Mouse (Mus musculus) lung, postnatal 0 days (tissue): ENCODE results near the gene Cdc42ep4. TPM values are rescaled to one million over a fixed set of nuclear protein-coding genes. Genes with fewer than 3 reads are reported as not detected.

Source experiments
- ATAC-seq: fragments of 200-750 bp; cut with Nextera tagmentation; 2 replicates; pipeline ENCODE4 v1.8.0; 2017; ENCODE audit warnings: moderate library complexity
- DNase-seq: peaks from one replicate; pipeline ENCODE4 v3.0.0-alpha.2; 2016; ENCODE audit warnings: low spot score
- H3K27ac ChIP-seq: fragments of 300-500 bp; sonication (generic); 2 replicates; pipeline ENCODE4 v1.5.1; 2014; ENCODE audit warnings: antibody characterized with exemption, mild to moderate bottlenecking, low read length, mixed read lengths
- H3K27me3 ChIP-seq: fragments of 300-500 bp; sonication (generic); replicated peaks from 2 replicates; pipeline ENCODE4 v1.6.1; 2014; ENCODE audit warnings: low read length, mixed read lengths; ENCODE audit not compliant: insufficient read depth
- H3K36me3 ChIP-seq: fragments of 300-500 bp; sonication (generic); 2 replicates; pipeline ENCODE4 v1.6.1; 2014; ENCODE audit warnings: low read length, mixed read lengths; ENCODE audit not compliant: insufficient read depth
- H3K4me1 ChIP-seq: fragments of 300-500 bp; sonication (generic); 2 replicates; pipeline ENCODE4 v1.6.1; 2014; ENCODE audit warnings: antibody characterized with exemption, low read depth, low read length, mixed read lengths; ENCODE audit not compliant: insufficient read depth
- H3K4me2 ChIP-seq: fragments of 300-500 bp; sonication (generic); replicated peaks from 2 replicates; pipeline ENCODE4 v1.6.1; 2014; ENCODE audit warnings: low read depth, mild to moderate bottlenecking, low read length, moderate library complexity, mixed read lengths
- H3K4me3 ChIP-seq: fragments of 300-500 bp; sonication (generic); 2 replicates; pipeline ENCODE4 v1.5.1; 2014; ENCODE audit warnings: low read depth, low read length
- H3K9ac ChIP-seq: fragments of 300-500 bp; sonication (generic); replicated peaks from 2 replicates; pipeline ENCODE4 v1.6.1; 2014; ENCODE audit warnings: low read depth, mild to moderate bottlenecking
- H3K9me3 ChIP-seq: fragments of 300-500 bp; sonication (generic); 2 replicates; pipeline ENCODE4 v1.6.1; 2016; ENCODE audit warnings: low read length, mixed read lengths
- CTCF ChIP-seq: IDR thresholded peaks from 2 replicates; pipeline ENCODE4 v1.5.1; 2016; ENCODE audit warnings: antibody characterized with exemption, mild to moderate bottlenecking
- EP300 ChIP-seq: IDR thresholded peaks from 2 replicates; pipeline ENCODE4 v1.6.1; 2016; ENCODE audit warnings: antibody characterized with exemption, mild to moderate bottlenecking, control low read depth
- WGBS: fragments of 180-500 bp; shearing (Covaris S2); extraction: QIAGEN DNeasy Blood & Tissue Kit; methylation state at CpG from one replicate; pipeline ENCODE4 v1.1.7; 2014; 5-methylcytosine and 5-hydroxymethylcytosine counted together
- polyA plus RNA-seq: library from polyadenylated mRNA; unstranded; fragments of >200 nt; fragmentation: Nextera tagmentation; extraction: Ambion mirVana; gene quantifications from 2 replicates; pipeline ENCODE4 v1.2.1, GENCODE M21; 2015

The Cdc42ep4 gene
- polyA plus RNA-seq, 1 experiment from 2014 or later: 116 TPM

DNA sequence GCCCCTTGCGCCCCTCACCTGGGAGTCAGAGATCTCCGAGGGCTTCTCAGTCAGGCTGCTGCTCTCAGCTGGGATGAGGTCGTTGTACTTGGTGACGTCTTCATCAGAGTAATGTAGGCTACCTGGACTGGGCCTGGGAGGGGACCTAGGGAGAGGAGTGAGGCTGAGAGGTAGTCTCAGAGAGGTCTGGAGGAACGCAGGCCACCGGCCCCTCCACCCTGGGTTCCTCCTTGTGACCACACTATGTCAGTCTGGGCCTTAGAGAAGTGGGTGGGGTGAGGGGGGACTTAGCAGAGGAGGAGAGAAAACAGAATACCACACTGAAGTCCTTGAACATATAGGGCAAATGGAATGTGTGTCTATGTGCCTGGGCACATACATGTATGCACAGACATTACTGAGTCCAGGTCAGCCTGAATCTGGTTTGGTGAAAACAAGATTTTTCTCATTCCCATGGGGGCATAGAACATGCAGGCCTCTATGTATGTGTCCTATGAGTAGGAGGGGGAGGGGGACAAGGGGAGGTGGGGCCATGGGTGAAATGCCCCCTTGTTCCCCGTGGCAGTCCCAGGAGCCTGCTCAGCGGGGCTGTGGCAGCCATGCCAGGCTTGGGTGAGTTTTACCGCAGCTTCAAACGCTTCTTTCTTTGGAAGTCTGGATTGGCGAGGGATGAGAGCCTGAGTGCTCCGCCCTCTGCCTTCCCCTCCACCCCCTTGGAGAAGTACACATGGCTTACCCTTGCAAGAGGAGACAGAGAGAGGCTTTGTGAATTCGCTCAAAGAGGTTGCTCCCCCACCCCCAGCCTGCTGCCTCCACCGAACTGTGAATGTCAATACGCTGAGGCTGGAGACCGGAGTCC lies 39.9 kb upstream of the Cdc42ep4 start:
- 53% methylated on average over 16 of the region's 16 CpGs for WGBS
- no peaks in the 10 kb centered on the region for H3K9me3 ChIP-seq
- peak; percentile 10 for DNase-seq
- no peak for ATAC-seq
- TF ChIP-seq EP300 (no peak), CTCF (no peak)
- no peaks in the 10 kb centered on the region for H3K36me3 ChIP-seq
- peaks cover 10% of the 10 kb centered on the region; the same call in 1 of the 2 replicates for H3K4me1 ChIP-seq
- H3K9ac ChIP-seq: no peak overlapping the region
- no peak overlapping the region for H3K4me3 ChIP-seq
- H3K27me3 ChIP-seq: no peaks in the 10 kb centered on the region
- no peak overlapping the region for H3K4me2 ChIP-seq
- H3K27ac ChIP-seq: no peak overlapping the region

DNA sequence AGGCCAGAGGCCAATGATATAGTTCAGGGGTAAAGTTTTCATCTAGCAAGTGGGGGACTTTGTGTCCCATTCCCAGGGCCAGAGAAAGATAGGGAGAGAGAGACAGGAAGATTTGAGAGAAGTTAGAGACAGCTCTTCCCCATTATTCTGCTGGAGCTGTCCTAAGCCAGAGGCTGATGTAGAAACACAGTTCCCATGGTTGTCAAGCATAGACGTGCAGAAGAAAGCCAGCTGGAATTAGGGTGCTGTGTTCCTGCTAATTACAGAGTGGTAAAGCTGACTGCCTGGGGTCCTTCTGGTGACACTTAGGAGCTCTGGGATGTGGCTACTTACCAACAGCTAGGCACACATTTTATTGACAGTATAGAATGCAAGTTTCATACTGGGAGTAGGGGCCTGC lies 37.4 kb upstream of the Cdc42ep4 start:
- peaks cover 20% of the 10 kb centered on the region; the same call in 1 of the 2 replicates for H3K4me1 ChIP-seq
- no peak overlapping the region for H3K4me3 ChIP-seq
- H3K36me3 ChIP-seq: no peaks in the 10 kb centered on the region
- DNase-seq (peak; percentile 91), ATAC-seq (peak; percentile 48)
- H3K4me2 ChIP-seq: no peak overlapping the region
- 44% methylated on average over 1 of the region's 1 CpGs for WGBS
- H3K9ac ChIP-seq: no peak overlapping the region
- H3K27me3 ChIP-seq: no peaks in the 10 kb centered on the region
- TF ChIP-seq CTCF: no peak
- peak; percentile 24; the same call in 1 of the 2 replicates for TF ChIP-seq EP300
- H3K27ac ChIP-seq: peak overlapping the region; percentile 81
- H3K9me3 ChIP-seq: no peaks in the 10 kb centered on the region

DNA sequence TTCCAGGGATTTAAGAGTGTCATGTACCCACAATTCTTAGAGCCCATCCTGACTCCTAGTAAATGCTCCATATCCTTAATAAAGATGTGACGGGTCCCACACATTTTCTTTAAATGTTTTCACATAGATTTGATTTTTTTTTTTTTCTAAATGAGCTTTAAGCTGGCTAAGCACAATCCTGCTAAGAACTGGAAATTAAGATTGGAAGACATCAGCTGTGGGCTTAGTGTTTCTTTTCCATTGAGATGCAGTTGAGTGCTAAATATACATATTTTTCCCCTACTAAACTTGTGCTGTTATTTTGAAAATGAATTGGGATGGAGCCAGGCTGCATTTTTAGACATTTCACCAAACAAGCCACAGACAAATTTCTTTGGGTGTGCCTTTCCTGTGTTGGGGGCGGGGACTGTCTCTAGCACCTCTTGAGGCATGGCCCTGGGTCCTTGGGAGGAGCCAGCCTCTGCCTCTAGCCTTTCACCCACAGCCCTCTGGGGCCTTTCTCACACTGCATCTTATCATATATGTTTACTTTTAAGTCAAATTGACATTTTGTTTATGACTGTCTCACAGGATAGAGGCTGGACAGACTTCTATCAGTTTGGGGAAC lies 36.6 kb upstream of the Cdc42ep4 start:
- no peaks in the 10 kb centered on the region for H3K36me3 ChIP-seq
- H3K4me2 ChIP-seq: no peak overlapping the region; the same call in 1 of the 2 replicates
- H3K27ac ChIP-seq: peak overlapping the region; percentile 90
- peaks cover 20% of the 10 kb centered on the region; the same call in 1 of the 2 replicates for H3K4me1 ChIP-seq
- no peak overlapping the region for H3K9ac ChIP-seq
- TF ChIP-seq EP300 (peak; percentile 64; the same call in 1 of the 2 replicates), CTCF (no peak)
- peak; percentile 95 for DNase-seq
- H3K4me3 ChIP-seq: no peak overlapping the region
- 40% methylated on average over 2 of the region's 2 CpGs for WGBS
- peak; percentile 73 for ATAC-seq
- H3K9me3 ChIP-seq: no peaks in the 10 kb centered on the region
- H3K27me3 ChIP-seq: no peaks in the 10 kb centered on the region

DNA sequence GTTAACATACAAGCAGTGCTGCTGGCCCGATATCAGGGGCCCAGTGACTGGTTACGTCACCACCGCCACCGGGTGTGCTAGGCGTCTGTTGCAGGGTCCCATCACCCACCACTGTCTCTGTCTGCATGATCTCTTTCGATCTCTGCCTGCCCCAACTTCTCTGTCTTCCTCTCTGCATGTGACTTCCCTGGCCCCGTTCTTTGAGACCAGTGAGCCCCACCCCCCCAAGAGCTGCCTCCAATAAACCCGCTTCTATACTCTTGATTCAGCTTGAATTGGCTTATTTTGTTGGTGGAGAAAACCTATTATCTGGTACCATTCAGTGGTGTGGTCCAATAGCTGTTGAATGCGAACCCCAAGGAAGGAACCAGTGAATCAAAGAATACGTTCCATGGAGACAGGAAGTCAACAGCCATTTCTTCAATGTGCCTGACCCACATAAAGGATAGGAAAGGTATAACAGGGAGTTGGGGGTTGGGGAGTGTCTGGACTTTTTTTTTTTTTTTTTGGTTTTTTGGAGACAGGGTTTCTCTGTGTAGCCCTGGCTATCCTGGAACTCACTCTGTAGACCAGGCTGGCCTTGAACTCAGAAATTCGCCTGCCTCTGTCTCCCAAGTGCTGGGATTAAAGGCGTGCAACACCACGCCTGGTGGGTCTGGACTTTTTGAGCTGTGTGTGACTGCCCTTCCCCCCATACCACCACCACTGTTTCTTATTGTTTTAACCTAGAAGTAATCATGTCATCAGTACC lies 35.9 kb upstream of the Cdc42ep4 start:
- no peak overlapping the region for H3K9ac ChIP-seq
- no peak overlapping the region for H3K4me2 ChIP-seq
- DNase-seq (no peak), ATAC-seq (no peak)
- H3K36me3 ChIP-seq: no peaks in the 10 kb centered on the region
- peaks cover 20% of the 10 kb centered on the region; the same call in 1 of the 2 replicates for H3K4me1 ChIP-seq
- TF ChIP-seq CTCF (no peak), EP300 (no peak)
- H3K27me3 ChIP-seq: no peaks in the 10 kb centered on the region
- no peaks in the 10 kb centered on the region for H3K9me3 ChIP-seq
- peak overlapping the region; percentile 90 for H3K27ac ChIP-seq
- 71% methylated on average over 13 of the region's 13 CpGs for WGBS
- H3K4me3 ChIP-seq: no peak overlapping the region

DNA sequence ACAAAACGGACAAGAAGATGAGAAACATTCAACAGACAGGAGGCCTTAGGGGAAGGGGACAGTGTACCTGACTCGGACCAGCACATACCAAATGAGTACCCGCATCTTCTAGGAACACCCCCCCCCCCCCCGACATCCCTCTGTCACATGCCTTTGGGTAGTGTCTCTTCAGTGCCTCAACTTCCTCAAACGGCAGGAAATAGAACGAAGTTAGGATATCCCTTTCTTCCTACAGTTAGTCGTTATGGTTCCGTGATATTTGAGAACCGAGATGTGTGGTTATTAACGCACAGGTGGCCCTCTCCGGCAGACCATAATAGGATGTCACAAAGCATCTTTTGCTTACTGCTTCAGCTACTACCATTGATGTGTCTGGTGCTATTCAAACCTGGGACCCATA lies 35.3 kb upstream of the Cdc42ep4 start:
- no peaks in the 10 kb centered on the region for H3K9me3 ChIP-seq
- H3K36me3 ChIP-seq: no peaks in the 10 kb centered on the region
- TF ChIP-seq CTCF (no peak), EP300 (no peak)
- peak overlapping the region; percentile 90 for H3K27ac ChIP-seq
- 0 out of 2 replicates have a peak overlapping the region, but pooled peaks have one; percentile 63 for H3K4me2 ChIP-seq
- H3K9ac ChIP-seq: no peak overlapping the region
- WGBS: 80% methylated on average over 11 of the region's 11 CpGs
- no peak overlapping the region for H3K4me3 ChIP-seq
- no peaks in the 10 kb centered on the region for H3K27me3 ChIP-seq
- DNase-seq: no peak
- peaks cover 20% of the 10 kb centered on the region; the same call in 1 of the 2 replicates for H3K4me1 ChIP-seq
- ATAC-seq: no peak

DNA sequence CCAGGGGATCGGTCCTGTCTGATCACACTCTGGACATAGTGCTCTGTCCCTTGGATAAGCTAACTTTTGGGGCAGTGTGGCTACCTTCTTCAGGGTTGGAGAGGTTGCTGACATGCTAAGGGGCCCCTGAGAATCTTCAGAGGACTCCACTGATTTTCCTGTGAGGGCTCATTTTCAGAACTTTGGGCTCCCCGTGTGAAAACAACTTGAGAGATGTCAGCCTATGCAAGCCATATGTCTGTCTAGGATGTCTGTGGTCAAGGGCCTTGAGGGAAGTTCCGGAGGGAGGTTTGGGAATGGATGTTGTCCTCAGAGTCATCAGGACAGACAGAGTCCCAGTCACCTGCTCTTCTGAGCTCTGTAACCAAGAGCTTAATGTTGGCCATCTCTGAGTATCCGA lies 34.7 kb upstream of the Cdc42ep4 start:
- peak overlapping the region; percentile 26; the same call in 1 of the 2 replicates for H3K9ac ChIP-seq
- DNase-seq (no peak), ATAC-seq (no peak)
- peak overlapping the region; percentile 28 for H3K4me3 ChIP-seq
- H3K27ac ChIP-seq: peak overlapping the region; percentile 90
- WGBS: 39% methylated on average over 4 of the region's 4 CpGs
- no peaks in the 10 kb centered on the region for H3K27me3 ChIP-seq
- H3K36me3 ChIP-seq: no peaks in the 10 kb centered on the region
- H3K9me3 ChIP-seq: no peaks in the 10 kb centered on the region
- TF ChIP-seq CTCF (no peak), EP300 (no peak)
- H3K4me1 ChIP-seq: peaks cover 16% of the 10 kb centered on the region; the same call in 1 of the 2 replicates
- peak overlapping the region; percentile 63 for H3K4me2 ChIP-seq
